Mouse (Mus musculus) midbrain, embryonic 12.5 days (tissue): ENCODE results near the gene Naa60. TPM values are rescaled to one million over a fixed set of nuclear protein-coding genes. Genes with fewer than 3 reads are reported as not detected.
A peak's percentile ranks its signal among the peaks of the same experiment; 100 is the strongest.

Experiments
- ATAC-seq: fragments of 200-750 bp; cut with Nextera tagmentation; 2 replicates; pipeline ENCODE4 v1.8.0; 2017; ENCODE audit warnings: low read depth, moderate TSS enrichment, moderate library complexity; ENCODE audit not compliant: low FRiP score
- H3K27ac ChIP-seq: fragments of 300-500 bp; sonication (generic); replicated peaks from 2 replicates; pipeline ENCODE4 v1.5.1; 2016; ENCODE audit warnings: mild to moderate bottlenecking
- H3K27me3 ChIP-seq: fragments of 300-500 bp; sonication (generic); 2 replicates; pipeline ENCODE4 v1.6.1; 2016; ENCODE audit warnings: mild to moderate bottlenecking
- H3K36me3 ChIP-seq: fragments of 300-500 bp; sonication (generic); 2 replicates; pipeline ENCODE4 v1.6.1; 2016
- H3K4me1 ChIP-seq: fragments of 300-500 bp; sonication (generic); 2 replicates; pipeline ENCODE4 v1.6.1; 2016
- H3K4me2 ChIP-seq: fragments of 300-500 bp; sonication (generic); replicated peaks from 2 replicates; pipeline ENCODE4 v1.6.1; 2016; ENCODE audit warnings: mild to moderate bottlenecking, moderate library complexity
- H3K4me3 ChIP-seq: fragments of 300-500 bp; sonication (generic); 2 replicates; pipeline ENCODE4 v1.5.1; 2016; ENCODE audit warnings: mild to moderate bottlenecking
- H3K9ac ChIP-seq: fragments of 300-500 bp; sonication (generic); replicated peaks from 2 replicates; pipeline ENCODE4 v1.6.1; 2016; ENCODE audit warnings: mild to moderate bottlenecking, moderate library complexity
- H3K9me3 ChIP-seq: fragments of 300-500 bp; sonication (generic); 2 replicates; pipeline ENCODE4 v1.6.1; 2016; ENCODE audit warnings: mild to moderate bottlenecking
- WGBS: fragments of 180-500 bp; shearing (Covaris S2); methylation state at CpG from one replicate; pipeline ENCODE4 v1.1.7; 2016; 5-methylcytosine and 5-hydroxymethylcytosine counted together
- polyA plus RNA-seq: library from polyadenylated mRNA; unstranded; fragments of >200 nt; fragmentation: Nextera tagmentation; extraction: Ambion mirVana; gene quantifications from 2 replicates; pipeline ENCODE4 v1.2.1, GENCODE M21; 2016

Gene Naa60
- polyA plus RNA-seq, 1 experiment from 2014 or later = 70.2 TPM

- H3K4me1 ChIP-seq = no peaks in the 10 kb centered on the region
- no peak overlapping the region for H3K4me2 ChIP-seq
- ATAC-seq = no peak
- peaks cover 47% of the 10 kb centered on the region for H3K36me3 ChIP-seq
- H3K27me3 ChIP-seq = no peaks in the 10 kb centered on the region
- no peaks in the 10 kb centered on the region for H3K9me3 ChIP-seq
- no peak overlapping the region for H3K9ac ChIP-seq
- H3K4me3 ChIP-seq = no peak overlapping the region
- no peak overlapping the region for H3K27ac ChIP-seq
- 82% methylated on average over 9 of the region's 9 CpGs for WGBS
Measured at GRCm38 (mm10) chr16:3895173-3895792, 23.1 kb downstream of the Naa60 start.

- WGBS = 94% methylated on average over 6 of the region's 6 CpGs
- no peak overlapping the region for H3K4me3 ChIP-seq
- no peaks in the 10 kb centered on the region for H3K27me3 ChIP-seq
- H3K4me2 ChIP-seq = no peak overlapping the region
- H3K4me1 ChIP-seq = no peaks in the 10 kb centered on the region
- H3K27ac ChIP-seq = no peak overlapping the region
- ATAC-seq = no peak
- no peaks in the 10 kb centered on the region for H3K9me3 ChIP-seq
- H3K9ac ChIP-seq = no peak overlapping the region
- H3K36me3 ChIP-seq = peaks cover 54% of the 10 kb centered on the region
Measured at GRCm38 (mm10) chr16:3896046-3896445, 23.9 kb downstream of the Naa60 start.

- Histone ChIP-seq H3K4me3 (no peak overlapping the region), H3K9me3 (no peaks in the 10 kb centered on the region), H3K4me1 (no peaks in the 10 kb centered on the region), H3K27me3 (no peaks in the 10 kb centered on the region), H3K27ac (no peak overlapping the region), H3K9ac (no peak overlapping the region), H3K4me2 (no peak overlapping the region), H3K36me3 (peaks cover 59% of the 10 kb centered on the region)
- ATAC-seq = no peak
- WGBS = 89% methylated on average over 1 of the region's 1 CpGs
Measured at GRCm38 (mm10) chr16:3896553-3896952, 24.4 kb downstream of the Naa60 start.

GRCm38 (mm10) chr16:3907471-3907870 is 35.3 kb downstream of the Naa60 start:
- Histone ChIP-seq H3K4me1 (peaks cover 16% of the 10 kb centered on the region), H3K27ac (no peak overlapping the region), H3K4me3 (no peak overlapping the region), H3K4me2 (no peak overlapping the region), H3K9me3 (no peaks in the 10 kb centered on the region), H3K9ac (no peak overlapping the region), H3K36me3 (peaks cover 43% of the 10 kb centered on the region), H3K27me3 (no peaks in the 10 kb centered on the region)
- no peak for ATAC-seq
- 76% methylated on average over 2 of the region's 2 CpGs for WGBS

GRCm38 (mm10) chr16:3908537-3909111 is 36.4 kb downstream of the Naa60 start, which contains the start of the genes 1700037C18Rik and Cluap1:
TSS of gene 1700037C18Rik (minus strand) at chr16:3908689.
TSS of gene Cluap1 (plus strand) at chr16:3908801.
- Histone ChIP-seq H3K9me3 (no peaks in the 10 kb centered on the region), H3K9ac (peak within 1 kb of the TSS; percentile 69), H3K27ac (peak within 1 kb of the TSS; percentile 67), H3K4me2 (peak within 1 kb of the TSS; percentile 77), H3K4me3 (peak within 1 kb of the TSS; percentile 59), H3K4me1 (peaks cover 16% of the 10 kb centered on the region), H3K36me3 (peaks cover 46% of the 10 kb centered on the region), H3K27me3 (no peaks in the 10 kb centered on the region)
- ATAC-seq = peak; percentile 98
- under 1% methylated on average over 33 of the region's 33 CpGs for WGBS

- Histone ChIP-seq H3K9me3 (no peaks in the 10 kb centered on the region), H3K4me1 (peaks cover 16% of the 10 kb centered on the region), H3K36me3 (peaks cover 45% of the 10 kb centered on the region), H3K27me3 (no peaks in the 10 kb centered on the region), H3K27ac (peak overlapping the region; percentile 67), H3K4me2 (peak overlapping the region; percentile 77), H3K9ac (peak overlapping the region; percentile 69), H3K4me3 (peak overlapping the region; percentile 59)
- 11% methylated on average over 20 of the region's 20 CpGs for WGBS
- ATAC-seq = no peak
Measured at GRCm38 (mm10) chr16:3909118-3909517, 36.9 kb downstream of the Naa60 start.

- H3K36me3 ChIP-seq = peaks cover 53% of the 10 kb centered on the region
Measured at GRCm38 (mm10) chr16:3920756-3921155, 48.6 kb downstream of the Naa60 start.

GRCm38 (mm10) chr16:3923515-3923914 is 51.3 kb downstream of the Naa60 start:
- Histone ChIP-seq H3K27me3 (no peaks in the 10 kb centered on the region), H3K36me3 (peaks cover 65% of the 10 kb centered on the region), H3K27ac (no peak overlapping the region), H3K9me3 (no peaks in the 10 kb centered on the region), H3K4me1 (no peaks in the 10 kb centered on the region), H3K9ac (no peak overlapping the region), H3K4me3 (no peak overlapping the region), H3K4me2 (no peak overlapping the region)
- 92% methylated on average over 3 of the region's 3 CpGs for WGBS
- ATAC-seq = no peak

More at GRCm38 (mm10) chr16:3920756-3921155, 48.6 kb downstream of the Naa60 start:
- no peaks in the 10 kb centered on the region for H3K9me3 ChIP-seq
- H3K27ac ChIP-seq = no peak overlapping the region
- ATAC-seq = no peak
- no peaks in the 10 kb centered on the region for H3K4me1 ChIP-seq
- no peak overlapping the region for H3K4me3 ChIP-seq
- no peak overlapping the region for H3K9ac ChIP-seq
- no peaks in the 10 kb centered on the region for H3K27me3 ChIP-seq
- WGBS = 99% methylated on average over 2 of the region's 2 CpGs
- H3K4me2 ChIP-seq = no peak overlapping the region

- Histone ChIP-seq H3K4me1 (no peaks in the 10 kb centered on the region), H3K4me3 (no peak overlapping the region), H3K9me3 (no peaks in the 10 kb centered on the region), H3K36me3 (peaks cover 67% of the 10 kb centered on the region), H3K27me3 (no peaks in the 10 kb centered on the region), H3K27ac (no peak overlapping the region), H3K9ac (no peak overlapping the region), H3K4me2 (no peak overlapping the region)
- WGBS = 85% methylated on average over 4 of the region's 4 CpGs
- no peak for ATAC-seq
Measured at GRCm38 (mm10) chr16:3923966-3924365, 51.8 kb downstream of the Naa60 start.

- Histone ChIP-seq H3K9ac (no peak overlapping the region), H3K27ac (no peak overlapping the region), H3K4me3 (no peak overlapping the region), H3K4me2 (no peak overlapping the region), H3K27me3 (no peaks in the 10 kb centered on the region), H3K9me3 (no peaks in the 10 kb centered on the region), H3K4me1 (no peaks in the 10 kb centered on the region), H3K36me3 (peaks cover 55% of the 10 kb centered on the region)
- no peak for ATAC-seq
- WGBS = 81% methylated on average over 1 of the region's 1 CpGs
Measured at GRCm38 (mm10) chr16:3928582-3928981, 56.4 kb downstream of the Naa60 start.

- ATAC-seq = no peak
- Histone ChIP-seq H3K27ac (no peak overlapping the region), H3K9ac (no peak overlapping the region), H3K4me3 (no peak overlapping the region), H3K9me3 (no peaks in the 10 kb centered on the region), H3K4me1 (no peaks in the 10 kb centered on the region), H3K27me3 (no peaks in the 10 kb centered on the region), H3K36me3 (peaks cover 55% of the 10 kb centered on the region), H3K4me2 (no peak overlapping the region)
- WGBS = 81% methylated on average over 7 of the region's 7 CpGs
Measured at GRCm38 (mm10) chr16:3929151-3929550, 57.0 kb downstream of the Naa60 start.

GRCm38 (mm10) chr16:3933536-3933935 is 61.4 kb downstream of the Naa60 start:
- Histone ChIP-seq H3K4me2 (no peak overlapping the region), H3K9me3 (no peaks in the 10 kb centered on the region), H3K9ac (no peak overlapping the region), H3K4me3 (no peak overlapping the region), H3K4me1 (no peaks in the 10 kb centered on the region), H3K27me3 (no peaks in the 10 kb centered on the region), H3K36me3 (peaks cover 65% of the 10 kb centered on the region), H3K27ac (no peak overlapping the region)
- no peak for ATAC-seq
- 92% methylated on average over 6 of the region's 6 CpGs for WGBS
